Mouse (Mus musculus) lung, embryonic 16.5 days (tissue): ENCODE data around the gene Lrrc8c. TPM values are rescaled to one million over a fixed set of nuclear protein-coding genes. Genes with fewer than 3 reads are reported as not detected.

ENCODE experiments used
- ATAC-seq: fragments of 200-750 bp; cut with Nextera tagmentation; 2 replicates; pipeline ENCODE4 v1.8.0; 2017; ENCODE audit warnings: low read depth, mild to moderate bottlenecking, moderate library complexity
- H3K27ac ChIP-seq: fragments of 300-500 bp; sonication (generic); 2 replicates; pipeline ENCODE4 v1.5.1; 2014; ENCODE audit warnings: mild to moderate bottlenecking, control low read depth, low read length
- H3K27me3 ChIP-seq: fragments of 300-500 bp; sonication (generic); 2 replicates; pipeline ENCODE4 v1.6.1; 2014; ENCODE audit warnings: low read depth, low read length, mixed read lengths; ENCODE audit not compliant: control insufficient read depth, insufficient read depth
- H3K36me3 ChIP-seq: fragments of 300-500 bp; sonication (generic); 2 replicates; pipeline ENCODE4 v1.6.1; 2014; ENCODE audit warnings: low read length; ENCODE audit not compliant: control insufficient read depth, insufficient read depth
- H3K4me1 ChIP-seq: fragments of 300-500 bp; sonication (generic); replicated peaks from 2 replicates; pipeline ENCODE4 v1.6.1; 2014; ENCODE audit warnings: low read length, mixed read lengths; ENCODE audit not compliant: control insufficient read depth, insufficient read depth
- H3K4me2 ChIP-seq: fragments of 300-500 bp; sonication (generic); 2 replicates; pipeline ENCODE4 v1.6.1; 2014; ENCODE audit warnings: low read depth, low read length, control low read depth
- H3K4me3 ChIP-seq: fragments of 300-500 bp; sonication (generic); 2 replicates; pipeline ENCODE4 v1.5.1; 2014; ENCODE audit warnings: mild to moderate bottlenecking, low read length, control low read depth
- H3K9ac ChIP-seq: fragments of 300-500 bp; sonication (generic); 2 replicates; pipeline ENCODE4 v1.6.1; 2014; ENCODE audit warnings: low read length, control low read depth
- H3K9me3 ChIP-seq: fragments of 300-500 bp; sonication (generic); 2 replicates; pipeline ENCODE4 v1.6.1; 2016; ENCODE audit warnings: low read length; ENCODE audit not compliant: control insufficient read depth
- WGBS: fragments of 180-500 bp; shearing (Covaris S2); extraction: QIAGEN DNeasy Blood & Tissue Kit; methylation state at CpG from one replicate; pipeline ENCODE4 v1.1.7; 2014; 5-methylcytosine and 5-hydroxymethylcytosine counted together
- polyA plus RNA-seq: library from polyadenylated mRNA; unstranded; fragments of >200 nt; fragmentation: Nextera tagmentation; extraction: Ambion mirVana; gene quantifications from 2 replicates; pipeline ENCODE4 v1.2.1, GENCODE M21; 2015

Gene Lrrc8c
- polyA plus RNA-seq, 1 experiment from 2014 or later: 29.2 TPM

DNA sequence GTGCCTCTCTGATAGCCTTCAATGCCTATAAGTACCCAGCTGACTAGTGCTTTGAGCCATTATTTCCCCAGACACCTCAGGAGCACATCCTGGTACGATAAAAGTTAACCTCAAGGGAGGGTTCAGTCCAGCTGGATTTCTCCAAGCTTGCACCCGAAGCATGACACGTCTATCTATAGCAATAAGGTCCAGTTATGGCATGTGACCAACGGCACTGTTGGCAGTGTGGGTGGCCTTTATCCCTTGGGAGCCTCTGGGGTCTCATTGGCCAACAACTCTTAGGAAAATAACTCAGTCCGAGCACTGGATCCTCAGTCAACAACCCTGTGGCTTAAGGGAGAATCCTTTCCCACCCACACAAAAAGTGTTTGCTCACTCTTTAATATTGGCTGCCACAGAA, 55.6 kb downstream of the Lrrc8c start:
- Histone ChIP-seq H3K4me2 (no peak overlapping the region), H3K36me3 (no peaks in the 10 kb centered on the region), H3K4me1 (peaks cover 4% of the 10 kb centered on the region; the same call in 1 of the 2 replicates), H3K9me3 (no peaks in the 10 kb centered on the region), H3K27ac (no peak overlapping the region), H3K27me3 (no peaks in the 10 kb centered on the region), H3K4me3 (no peak overlapping the region), H3K9ac (no peak overlapping the region)
- WGBS: 74% methylated on average over 5 of the region's 5 CpGs
- ATAC-seq: no peak

GRCm38 (mm10) chr5:105575839-105576238, 56.7 kb downstream of the Lrrc8c start:
- no peak for ATAC-seq
- no peaks in the 10 kb centered on the region for H3K27me3 ChIP-seq
- no peak overlapping the region for H3K9ac ChIP-seq
- no peaks in the 10 kb centered on the region for H3K36me3 ChIP-seq
- no peak overlapping the region for H3K27ac ChIP-seq
- no peak overlapping the region for H3K4me3 ChIP-seq
- WGBS: 66% methylated on average over 6 of the region's 6 CpGs
- H3K9me3 ChIP-seq: no peaks in the 10 kb centered on the region
- peaks cover 4% of the 10 kb centered on the region; the same call in 1 of the 2 replicates for H3K4me1 ChIP-seq
- H3K4me2 ChIP-seq: no peak overlapping the region

DNA sequence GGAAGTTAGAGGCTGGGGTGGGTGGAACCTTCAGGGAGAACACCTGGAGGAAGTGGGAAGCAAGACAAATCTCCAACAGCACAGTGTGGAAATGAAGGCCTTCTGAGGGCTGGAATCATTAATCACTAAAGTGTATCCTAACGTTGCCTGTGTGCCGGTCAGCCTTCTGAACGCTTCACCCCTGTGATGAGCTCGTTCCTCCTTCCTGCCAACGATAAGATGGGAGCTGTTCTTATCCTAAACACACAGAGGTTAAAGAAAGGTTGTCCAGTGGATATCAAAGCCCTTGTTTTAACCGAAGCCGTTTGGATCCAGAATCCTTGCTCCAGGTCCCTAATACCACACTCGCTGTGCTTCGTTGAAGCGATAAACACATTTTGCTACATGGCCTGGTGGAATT, 61.7 kb downstream of the Lrrc8c start:
- Histone ChIP-seq H3K27me3 (no peaks in the 10 kb centered on the region), H3K9me3 (no peaks in the 10 kb centered on the region), H3K4me1 (peaks cover 14% of the 10 kb centered on the region), H3K9ac (no peak overlapping the region), H3K27ac (no peak overlapping the region), H3K4me3 (no peak overlapping the region), H3K4me2 (no peak overlapping the region), H3K36me3 (0 out of 2 replicates have a peak, but pooled peaks cover 2% of the 10 kb centered on the region)
- 55% methylated on average over 10 of the region's 10 CpGs for WGBS
- ATAC-seq: 0 out of 2 replicates have a peak, but pooled peaks have one; percentile 12

- 0 out of 2 replicates have a peak overlapping the region, but pooled peaks have one; percentile 0 for H3K9ac ChIP-seq
- H3K4me1 ChIP-seq: peaks cover 26% of the 10 kb centered on the region
- no peak overlapping the region for H3K4me3 ChIP-seq
- H3K9me3 ChIP-seq: no peaks in the 10 kb centered on the region
- no peaks in the 10 kb centered on the region for H3K27me3 ChIP-seq
- peak overlapping the region; percentile 96 for H3K27ac ChIP-seq
- no peak overlapping the region for H3K4me2 ChIP-seq
- H3K36me3 ChIP-seq: 0 out of 2 replicates have a peak, but pooled peaks cover 2% of the 10 kb centered on the region
- no peak; the same call in 1 of the 2 replicates for ATAC-seq
- WGBS: 48% methylated on average over 4 of the region's 4 CpGs
Measured at GRCm38 (mm10) chr5:105585929-105586328, 66.7 kb downstream of the Lrrc8c start.

DNA sequence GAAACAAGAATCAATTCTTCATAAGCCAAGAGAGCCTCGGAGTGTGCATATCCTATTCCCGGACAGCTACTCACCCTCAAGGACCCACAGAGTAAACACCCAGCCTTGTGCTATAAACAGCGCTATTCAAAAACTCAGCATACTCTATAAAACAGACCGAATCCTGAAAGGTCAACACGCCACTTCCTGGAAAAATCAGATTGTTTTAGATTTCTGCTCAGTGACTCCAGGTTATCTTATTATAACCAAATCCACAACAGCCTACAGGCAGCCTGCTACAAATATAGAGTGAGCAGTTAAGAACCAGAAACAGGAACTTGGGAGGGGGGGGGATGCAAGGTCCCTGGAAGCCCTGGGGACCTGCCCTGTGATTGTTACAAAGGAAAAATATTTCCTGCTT, 67.5 kb downstream of the Lrrc8c start:
- H3K36me3 ChIP-seq: 0 out of 2 replicates have a peak, but pooled peaks cover 2% of the 10 kb centered on the region
- peak overlapping the region; percentile 19; the same call in 1 of the 2 replicates for H3K4me2 ChIP-seq
- peaks cover 26% of the 10 kb centered on the region for H3K4me1 ChIP-seq
- no peaks in the 10 kb centered on the region for H3K9me3 ChIP-seq
- WGBS: 11% methylated on average over 5 of the region's 5 CpGs
- no peaks in the 10 kb centered on the region for H3K27me3 ChIP-seq
- peak overlapping the region; percentile 96 for H3K27ac ChIP-seq
- peak; percentile 90 for ATAC-seq
- no peak overlapping the region for H3K9ac ChIP-seq
- H3K4me3 ChIP-seq: no peak overlapping the region

- Histone ChIP-seq H3K9ac (no peak overlapping the region), H3K9me3 (no peaks in the 10 kb centered on the region), H3K27ac (peak overlapping the region; percentile 96), H3K4me2 (no peak overlapping the region), H3K4me3 (no peak overlapping the region), H3K36me3 (peaks cover 2% of the 10 kb centered on the region; the same call in 1 of the 2 replicates), H3K4me1 (peaks cover 26% of the 10 kb centered on the region), H3K27me3 (no peaks in the 10 kb centered on the region)
- no peak for ATAC-seq
- WGBS: 38% methylated on average over 6 of the region's 6 CpGs
Measured at GRCm38 (mm10) chr5:105587471-105587870, 68.3 kb downstream of the Lrrc8c start.

DNA sequence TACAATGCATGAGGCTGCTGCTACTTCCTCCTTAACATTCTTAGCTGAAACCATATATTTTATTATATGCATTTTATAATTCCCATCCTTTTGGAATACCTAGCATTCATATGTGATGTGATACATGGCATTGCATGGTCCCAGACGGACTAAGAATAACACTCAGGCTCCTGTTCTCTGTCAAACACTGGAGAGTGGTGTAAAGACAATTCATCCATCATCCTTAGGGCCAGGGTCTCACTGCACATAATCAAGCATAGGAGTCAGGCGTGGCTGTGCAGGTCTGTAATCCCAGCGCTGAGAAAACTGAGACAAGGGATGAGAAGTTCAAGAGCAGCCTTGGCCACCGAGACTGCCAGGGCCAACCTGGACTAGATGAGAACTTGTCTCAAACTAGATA, 69.5 kb downstream of the Lrrc8c start:
- 62% methylated on average over 4 of the region's 4 CpGs for WGBS
- no peaks in the 10 kb centered on the region; the same call in 1 of the 2 replicates for H3K36me3 ChIP-seq
- no peak overlapping the region for H3K4me3 ChIP-seq
- H3K27me3 ChIP-seq: no peaks in the 10 kb centered on the region
- peaks cover 26% of the 10 kb centered on the region for H3K4me1 ChIP-seq
- no peak overlapping the region for H3K27ac ChIP-seq
- H3K9ac ChIP-seq: no peak overlapping the region
- no peaks in the 10 kb centered on the region for H3K9me3 ChIP-seq
- no peak for ATAC-seq
- H3K4me2 ChIP-seq: no peak overlapping the region

- Histone ChIP-seq H3K36me3 (no peaks in the 10 kb centered on the region; the same call in 1 of the 2 replicates), H3K9me3 (no peaks in the 10 kb centered on the region), H3K4me3 (no peak overlapping the region), H3K27ac (no peak overlapping the region), H3K4me2 (no peak overlapping the region), H3K27me3 (no peaks in the 10 kb centered on the region), H3K4me1 (peaks cover 26% of the 10 kb centered on the region), H3K9ac (no peak overlapping the region)
- ATAC-seq: no peak
- WGBS: 61% methylated on average over 3 of the region's 3 CpGs
Measured at GRCm38 (mm10) chr5:105589119-105589518, 69.9 kb downstream of the Lrrc8c start.

GRCm38 (mm10) chr5:105592396-105592795, 73.2 kb downstream of the Lrrc8c start:
- Histone ChIP-seq H3K27ac (no peak overlapping the region), H3K4me2 (no peak overlapping the region), H3K4me1 (peaks cover 3% of the 10 kb centered on the region; the same call in 1 of the 2 replicates), H3K36me3 (no peaks in the 10 kb centered on the region; the same call in 1 of the 2 replicates), H3K9me3 (no peaks in the 10 kb centered on the region), H3K27me3 (no peaks in the 10 kb centered on the region), H3K4me3 (no peak overlapping the region), H3K9ac (no peak overlapping the region)
- ATAC-seq: no peak
- WGBS: 79% methylated on average over 4 of the region's 4 CpGs
